Mouse (Mus musculus): ENCODE results near the gene Ppp2r2d. TPM values are rescaled to one million over a fixed set of nuclear protein-coding genes. Genes with fewer than 3 reads are reported as not detected.

Gene Ppp2r2d
- polyA plus RNA-seq, 1 experiment from 2014 or later, result 100 TPM

GRCm38 (mm10) chr7:138835028-138835427 is 10.9 kb upstream of the Ppp2r2d start:
- 91% methylated on average over 3 of the region's 3 CpGs for WGBS
- no peak overlapping the region for H3K9ac ChIP-seq (replicated peaks; ENCODE audit: low read length)
- H3K36me3 ChIP-seq (ENCODE audit: control insufficient read depth, insufficient read depth, low read length), result peaks cover 12% of the 10 kb centered on the region
- no peak overlapping the region for H3K4me2 ChIP-seq (ENCODE audit: low read length)
- no peak overlapping the region for H3K4me3 ChIP-seq (replicated peaks; ENCODE audit: low read depth, low read length)
- DNase-seq (peak; percentile 80), ATAC-seq (ENCODE audit: low FRiP score, low TSS enrichment) (no peak)
- no peak overlapping the region for H3K27ac ChIP-seq (replicated peaks; ENCODE audit: low read depth, low read length)
- H3K4me1 ChIP-seq (ENCODE audit: control insufficient read depth, insufficient read depth, low read length), result no peaks in the 10 kb centered on the region
- no peaks in the 10 kb centered on the region for H3K9me3 ChIP-seq (ENCODE audit: control insufficient read depth, low read length)
- no peaks in the 10 kb centered on the region for H3K27me3 ChIP-seq (ENCODE audit: control insufficient read depth, insufficient read depth, low read length)

- H3K27ac ChIP-seq (replicated peaks; ENCODE audit: low read depth, low read length), result no peak overlapping the region
- 47% methylated on average over 4 of the region's 4 CpGs for WGBS
- no peak overlapping the region for H3K4me3 ChIP-seq (replicated peaks; ENCODE audit: low read depth, low read length)
- ATAC-seq (ENCODE audit: low FRiP score, low TSS enrichment) (peak; percentile 34; the same call in 1 of the 2 replicates), DNase-seq (peak; percentile 91)
- H3K27me3 ChIP-seq (ENCODE audit: control insufficient read depth, insufficient read depth, low read length), result no peaks in the 10 kb centered on the region
- H3K4me2 ChIP-seq (ENCODE audit: low read length), result no peak overlapping the region
- H3K9ac ChIP-seq (replicated peaks; ENCODE audit: low read length), result no peak overlapping the region
- no peaks in the 10 kb centered on the region for H3K9me3 ChIP-seq (ENCODE audit: control insufficient read depth, low read length)
- peaks cover 21% of the 10 kb centered on the region for H3K4me1 ChIP-seq (ENCODE audit: control insufficient read depth, insufficient read depth, low read length)
- peaks cover 12% of the 10 kb centered on the region for H3K36me3 ChIP-seq (ENCODE audit: control insufficient read depth, insufficient read depth, low read length)
Measured at GRCm38 (mm10) chr7:138840594-138841021, 5.3 kb upstream of the Ppp2r2d start.

- Histone ChIP-seq H3K27ac (replicated peaks; ENCODE audit: low read depth, low read length) (no peak overlapping the region), H3K4me2 (ENCODE audit: low read length) (no peak overlapping the region), H3K36me3 (ENCODE audit: control insufficient read depth, insufficient read depth, low read length) (peaks cover 2% of the 10 kb centered on the region), H3K9ac (replicated peaks; ENCODE audit: low read length) (no peak overlapping the region), H3K9me3 (ENCODE audit: control insufficient read depth, low read length) (no peaks in the 10 kb centered on the region), H3K4me3 (replicated peaks; ENCODE audit: low read depth, low read length) (no peak overlapping the region), H3K27me3 (ENCODE audit: control insufficient read depth, insufficient read depth, low read length) (no peaks in the 10 kb centered on the region), H3K4me1 (ENCODE audit: control insufficient read depth, insufficient read depth, low read length) (peaks cover 21% of the 10 kb centered on the region)
- DNase-seq, result no peak
- no peak for ATAC-seq (ENCODE audit: low FRiP score, low TSS enrichment)
- 84% methylated on average over 3 of the region's 3 CpGs for WGBS
Measured at GRCm38 (mm10) chr7:138841436-138842151, 4.3 kb upstream of the Ppp2r2d start.

- Histone ChIP-seq H3K9me3 (ENCODE audit: control insufficient read depth, low read length) (no peaks in the 10 kb centered on the region), H3K9ac (replicated peaks; ENCODE audit: low read length) (no peak overlapping the region; the same call in 1 of the 2 replicates), H3K4me3 (replicated peaks; ENCODE audit: low read depth, low read length) (no peak overlapping the region), H3K4me2 (ENCODE audit: low read length) (peak overlapping the region; percentile 70), H3K36me3 (ENCODE audit: control insufficient read depth, insufficient read depth, low read length) (no peaks in the 10 kb centered on the region), H3K27ac (replicated peaks; ENCODE audit: low read depth, low read length) (no peak overlapping the region), H3K4me1 (ENCODE audit: control insufficient read depth, insufficient read depth, low read length) (peaks cover 34% of the 10 kb centered on the region), H3K27me3 (ENCODE audit: control insufficient read depth, insufficient read depth, low read length) (no peaks in the 10 kb centered on the region)
- WGBS, result 92% methylated on average over 4 of the region's 4 CpGs
- ATAC-seq (ENCODE audit: low FRiP score, low TSS enrichment), result no peak
- DNase-seq, result no peak
Measured at GRCm38 (mm10) chr7:138843421-138843820, 2.5 kb upstream of the Ppp2r2d start.

DNA sequence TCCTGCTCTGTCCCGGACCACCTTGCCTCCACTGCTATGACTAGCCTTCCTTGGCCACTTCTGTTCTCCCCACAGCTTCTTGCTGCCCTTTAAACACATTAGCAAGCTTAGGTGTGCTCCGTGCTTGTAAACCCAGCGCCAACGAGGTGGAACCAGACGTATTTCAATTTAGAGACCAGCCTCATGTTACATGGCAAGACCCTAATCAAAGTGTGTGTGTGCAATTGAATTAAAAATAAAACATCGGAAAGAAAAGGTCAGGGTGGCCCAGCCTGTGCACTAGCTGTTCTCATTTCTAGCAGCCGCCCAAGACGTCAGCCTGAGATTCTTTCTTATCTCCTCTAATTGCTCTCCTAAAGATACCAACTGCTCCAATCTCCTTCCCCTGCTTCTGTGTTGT is 768 bp upstream of the Ppp2r2d start:
- ATAC-seq (ENCODE audit: low FRiP score, low TSS enrichment) (no peak), DNase-seq (no peak)
- WGBS, result 44% methylated on average over 8 of the region's 8 CpGs
- Histone ChIP-seq H3K9ac (replicated peaks; ENCODE audit: low read length) (peak overlapping the region; percentile 97), H3K4me2 (ENCODE audit: low read length) (peak overlapping the region; percentile 70), H3K36me3 (ENCODE audit: control insufficient read depth, insufficient read depth, low read length) (peaks cover 6% of the 10 kb centered on the region), H3K4me3 (replicated peaks; ENCODE audit: low read depth, low read length) (peak overlapping the region; percentile 99), H3K9me3 (ENCODE audit: control insufficient read depth, low read length) (no peaks in the 10 kb centered on the region), H3K27ac (replicated peaks; ENCODE audit: low read depth, low read length) (peak overlapping the region; percentile 43; the same call in 1 of the 2 replicates), H3K27me3 (ENCODE audit: control insufficient read depth, insufficient read depth, low read length) (no peaks in the 10 kb centered on the region), H3K4me1 (ENCODE audit: control insufficient read depth, insufficient read depth, low read length) (peaks cover 44% of the 10 kb centered on the region)

GRCm38 (mm10) chr7:138846502-138846991 is 668 bp downstream of the Ppp2r2d start:
- Histone ChIP-seq H3K27me3 (ENCODE audit: control insufficient read depth, insufficient read depth, low read length) (no peaks in the 10 kb centered on the region), H3K4me3 (replicated peaks; ENCODE audit: low read depth, low read length) (peak overlapping the region; percentile 99), H3K9ac (replicated peaks; ENCODE audit: low read length) (peak overlapping the region; percentile 97), H3K36me3 (ENCODE audit: control insufficient read depth, insufficient read depth, low read length) (peaks cover 14% of the 10 kb centered on the region), H3K4me1 (ENCODE audit: control insufficient read depth, insufficient read depth, low read length) (peaks cover 44% of the 10 kb centered on the region), H3K4me2 (ENCODE audit: low read length) (peak overlapping the region; percentile 78), H3K27ac (replicated peaks; ENCODE audit: low read depth, low read length) (peak overlapping the region; percentile 91), H3K9me3 (ENCODE audit: control insufficient read depth, low read length) (no peaks in the 10 kb centered on the region)
- ATAC-seq (ENCODE audit: low FRiP score, low TSS enrichment) (peak; percentile 79), DNase-seq (no peak)
- WGBS, result under 1% methylated on average over 54 of the region's 61 CpGs

DNA sequence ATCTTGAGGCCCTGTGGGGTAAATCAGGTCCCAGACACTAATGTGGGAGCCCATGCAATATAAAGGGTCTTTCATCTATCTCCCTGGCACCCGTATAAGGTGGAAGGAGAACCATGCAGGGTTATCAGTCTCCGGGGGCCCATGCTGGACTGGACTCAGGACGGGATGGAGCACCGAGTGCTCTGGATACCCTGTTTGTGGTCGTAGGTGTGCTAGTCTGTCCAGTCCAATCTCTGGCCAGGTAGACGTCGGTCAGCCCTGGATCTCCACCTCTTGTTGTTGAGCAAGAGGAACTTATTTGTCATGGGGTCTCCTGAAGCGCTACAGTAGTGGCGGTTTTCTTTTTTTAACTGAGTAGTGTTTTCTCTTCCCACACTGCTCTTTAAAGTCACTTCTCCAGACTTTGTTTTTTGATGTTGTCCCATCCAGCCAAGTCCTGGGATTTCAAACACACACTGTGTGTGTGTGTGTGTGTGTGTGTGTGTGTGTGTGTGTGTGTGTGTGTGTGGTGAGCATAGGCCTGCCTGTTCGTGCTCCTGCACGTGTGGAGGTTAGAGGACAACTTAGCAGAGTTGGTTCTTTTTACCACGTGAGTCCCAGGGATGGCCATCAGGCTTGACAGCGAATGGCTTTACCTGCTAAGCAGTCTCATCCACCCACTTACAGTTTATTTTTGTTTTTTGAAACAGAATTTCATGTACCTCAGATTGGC is 1.6 kb downstream of the Ppp2r2d start:
- WGBS, result 50% methylated on average over 13 of the region's 13 CpGs
- ATAC-seq (ENCODE audit: low FRiP score, low TSS enrichment) (no peak), DNase-seq (peak; percentile 17)
- Histone ChIP-seq H3K36me3 (ENCODE audit: control insufficient read depth, insufficient read depth, low read length) (peaks cover 23% of the 10 kb centered on the region), H3K27me3 (ENCODE audit: control insufficient read depth, insufficient read depth, low read length) (no peaks in the 10 kb centered on the region), H3K4me2 (ENCODE audit: low read length) (peak overlapping the region; percentile 78), H3K4me1 (ENCODE audit: control insufficient read depth, insufficient read depth, low read length) (peaks cover 44% of the 10 kb centered on the region), H3K4me3 (replicated peaks; ENCODE audit: low read depth, low read length) (peak overlapping the region; percentile 99), H3K27ac (replicated peaks; ENCODE audit: low read depth, low read length) (no peak overlapping the region), H3K9me3 (ENCODE audit: control insufficient read depth, low read length) (no peaks in the 10 kb centered on the region), H3K9ac (replicated peaks; ENCODE audit: low read length) (peak overlapping the region; percentile 97)

DNA sequence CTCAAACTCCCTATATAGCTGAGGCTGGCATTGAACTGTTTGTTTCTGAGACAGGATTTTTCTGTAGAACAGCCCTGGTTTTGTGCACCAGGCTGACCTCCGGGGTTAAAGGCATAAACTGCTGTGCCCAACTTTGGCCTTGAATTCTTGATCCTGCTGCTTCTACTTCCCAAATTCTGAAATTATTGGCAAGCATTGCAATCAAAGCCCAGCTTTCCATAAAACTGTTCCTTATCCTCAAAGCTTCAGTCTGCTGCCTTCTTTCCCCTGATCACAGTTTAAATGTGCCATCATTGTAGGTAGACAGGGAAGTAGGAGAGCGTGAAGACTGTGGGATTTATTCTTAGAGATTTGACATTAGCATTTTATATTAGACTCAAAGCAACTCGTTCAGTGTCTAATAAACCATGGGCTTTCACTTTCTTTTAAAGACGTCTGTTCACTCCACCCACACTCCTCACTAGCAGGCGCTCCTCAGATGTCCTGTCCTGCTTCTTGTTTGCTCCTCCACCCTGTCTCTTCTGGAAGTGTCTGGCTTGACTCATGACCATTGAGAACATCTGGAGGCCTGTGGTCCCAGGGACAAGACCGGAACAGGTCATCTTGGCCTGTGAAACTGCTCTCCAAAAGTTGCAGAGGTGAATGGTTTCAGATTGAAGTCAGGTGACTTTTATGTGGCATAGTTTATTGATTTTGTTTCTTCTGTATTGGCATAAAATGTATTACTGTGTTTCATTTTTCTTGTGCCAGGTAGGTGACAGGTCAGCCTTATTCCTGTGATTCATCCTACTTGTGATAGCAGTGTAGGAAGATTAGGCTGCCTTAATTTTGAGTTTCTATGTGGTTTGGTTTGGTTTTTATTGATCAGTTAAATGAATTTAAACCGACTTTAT is 2.4 kb downstream of the Ppp2r2d start:
- Histone ChIP-seq H3K4me2 (ENCODE audit: low read length) (peak overlapping the region; percentile 78), H3K27ac (replicated peaks; ENCODE audit: low read depth, low read length) (no peak overlapping the region), H3K9ac (replicated peaks; ENCODE audit: low read length) (peak overlapping the region; percentile 97; the same call in 1 of the 2 replicates), H3K4me1 (ENCODE audit: control insufficient read depth, insufficient read depth, low read length) (peaks cover 44% of the 10 kb centered on the region), H3K9me3 (ENCODE audit: control insufficient read depth, low read length) (no peaks in the 10 kb centered on the region), H3K4me3 (replicated peaks; ENCODE audit: low read depth, low read length) (peak overlapping the region; percentile 99; the same call in 1 of the 2 replicates), H3K36me3 (ENCODE audit: control insufficient read depth, insufficient read depth, low read length) (peaks cover 30% of the 10 kb centered on the region), H3K27me3 (ENCODE audit: control insufficient read depth, insufficient read depth, low read length) (no peaks in the 10 kb centered on the region)
- ATAC-seq (ENCODE audit: low FRiP score, low TSS enrichment) (no peak), DNase-seq (no peak)
- 83% methylated on average over 7 of the region's 7 CpGs for WGBS
